Mouse (Mus musculus): Measurements from ENCODE around the gene Vcl. TPM values are rescaled to one million over a fixed set of nuclear protein-coding genes. Genes with fewer than 3 reads are reported as not detected.

Vcl gene
- total and polyA plus RNA-seq, 3 experiments = 2.1 to 4.6 (median 4.5) TPM

DNA sequence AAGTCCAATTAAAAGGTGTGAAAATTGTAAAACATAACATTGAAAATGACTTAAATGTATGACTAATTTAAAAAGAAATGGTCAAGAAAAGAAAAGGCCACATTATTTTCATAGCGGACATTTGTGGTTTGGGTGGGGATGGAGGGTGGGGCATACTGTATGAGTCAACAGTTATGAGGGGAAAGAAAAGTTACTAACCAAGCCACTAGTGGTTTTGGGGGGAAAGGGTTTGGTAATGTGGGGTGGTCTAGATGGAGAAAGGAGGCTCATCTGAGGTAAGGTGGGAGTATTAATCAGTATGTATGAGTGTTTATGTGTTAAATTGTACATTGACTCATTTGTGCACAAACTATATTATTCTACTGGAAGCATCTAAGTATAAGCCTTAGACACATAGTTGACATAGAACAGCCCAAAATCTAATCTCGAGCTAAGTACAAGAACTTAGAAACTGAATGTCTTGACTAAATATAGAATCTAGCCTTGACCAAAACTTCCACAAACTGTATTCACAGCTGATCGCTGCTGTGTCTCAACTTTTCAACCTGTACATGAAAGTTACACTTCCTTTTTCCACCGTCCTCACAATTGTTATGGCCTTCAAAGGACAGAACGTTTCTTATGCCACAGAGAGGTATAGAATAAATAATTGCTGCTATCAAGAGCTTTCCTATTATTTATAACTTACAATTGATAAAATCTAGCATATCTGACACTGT lies 5.0 kb upstream of the Vcl start (continued):
- TF ChIP-seq CHD1 (IDR thresholded peaks at IDR 0.05; ENCODE audit: low read depth, low read length) (no peak), CHD2 (IDR thresholded peaks at IDR 0.05; ENCODE audit: low read length) (no peak), GABPA (IDR thresholded peaks at IDR 0.05; ENCODE audit: insufficient replicate concordance, low read depth, low read length) (no peak), MAX (IDR thresholded peaks at IDR 0.05; ENCODE audit: low read length) (no peak), EP300 (IDR thresholded peaks at IDR 0.05; ENCODE audit: low read length) (peak; percentile 50), SMC3 (IDR thresholded peaks at IDR 0.05; ENCODE audit: low read depth, low read length) (no peak), MAFK (IDR thresholded peaks at IDR 0.05; ENCODE audit: insufficient replicate concordance, low read length) (0 out of 2 replicates have a peak, but pooled peaks have one; percentile 34), NELFE (IDR thresholded peaks at IDR 0.05; ENCODE audit: low read depth, low read length) (no peak), RAD21 (IDR thresholded peaks at IDR 0.05; ENCODE audit: low read depth, low read length) (no peak), E2F4 (IDR thresholded peaks at IDR 0.05; ENCODE audit: insufficient replicate concordance, low read depth, low read length) (no peak), MXI1 (IDR thresholded peaks at IDR 0.05; ENCODE audit: low read depth, low read length) (no peak)

DNA sequence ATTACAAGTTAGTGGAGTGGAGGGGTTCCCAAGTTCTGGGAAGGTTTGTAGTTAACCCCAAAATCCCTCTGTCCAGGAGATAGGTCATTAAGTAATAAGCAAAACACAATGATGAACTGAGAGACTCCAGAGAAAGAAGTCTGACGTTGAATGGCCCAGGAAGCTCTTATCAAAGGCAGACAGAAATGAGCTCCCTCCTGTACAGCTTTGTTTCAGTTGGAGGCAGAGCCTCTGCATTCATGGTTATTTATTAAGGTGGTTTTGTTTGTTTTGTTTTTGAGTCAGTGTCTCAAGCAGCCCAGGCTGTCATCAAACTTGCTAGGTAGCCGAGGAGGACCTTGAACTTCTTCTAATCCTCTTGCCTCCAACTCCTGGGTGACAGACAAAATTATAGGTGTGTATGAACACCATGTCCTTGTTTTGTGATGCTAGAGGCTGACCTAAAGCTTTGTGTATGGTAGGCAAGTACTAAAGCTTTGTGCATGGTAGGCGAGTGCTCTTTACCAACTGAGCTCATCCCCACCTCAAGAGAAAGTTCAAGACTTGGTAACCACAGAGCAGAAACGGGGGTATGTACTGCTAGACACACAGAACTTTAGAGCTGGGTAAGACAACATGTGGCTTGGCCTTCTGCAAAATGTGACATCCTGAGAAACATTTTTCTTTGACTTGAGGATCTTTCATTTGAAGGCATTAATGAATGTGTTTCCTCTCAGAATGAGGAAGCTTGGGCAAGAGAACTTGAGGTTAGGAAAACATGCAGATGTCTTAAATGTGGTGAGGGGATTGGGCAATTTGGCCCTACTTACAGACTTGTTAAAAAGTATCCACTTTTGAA lies 1.5 kb upstream of the Vcl start:
- Histone ChIP-seq H3K36me3 (replicated peaks in 1 of 2; ENCODE audit: control insufficient read depth in 1 of 2, insufficient read depth in 1 of 2, low read length in 1 of 2) (no peaks in the 10 kb centered on the region), H3K9ac (ENCODE audit: insufficient read depth, low read depth) (no peak overlapping the region), H3K9me3 (replicated peaks; ENCODE audit: low read length) (peaks cover 6% of the 10 kb centered on the region), H3K27ac (ENCODE audit: insufficient read depth, low read depth) (no peak overlapping the region), H3K27me3 (replicated peaks) (peaks cover 6% of the 10 kb centered on the region), H3K4me1 (ENCODE audit: control insufficient read depth in 1 of 2, insufficient read depth in 2 of 2) (peaks cover 2 to 29% of the 10 kb centered on the region in 2 experiments; a peak in 2 of 4 replicates), H3K79me2 (replicated peaks; ENCODE audit: control insufficient read depth, extremely low read depth, insufficient read depth, poor library complexity, severe bottlenecking) (no peaks in the 10 kb centered on the region), H3K4me2 (ENCODE audit: insufficient read depth, low read depth, poor library complexity, severe bottlenecking) (no peak overlapping the region), H3K4me3 (replicated peaks in 1 of 3; ENCODE audit: low read depth in 2 of 3, low read length in 2 of 3, poor library complexity in 1 of 3) (no peak overlapping the region)
- dilution Hi-C loops (cut with MboI; ENCODE audit: extremely low pct_ligation_motif_present, extremely low pct_unique_long_range_greater_than_20kb, low sequenced_read_pairs) = no loop called here
- no peak for DNase-seq (ENCODE audit: extremely low read depth)
- in situ Hi-C loops (cut with MboI; ENCODE audit: low pct_ligation_motif_present, low pct_unique_long_range_greater_than_20kb, low sequenced_read_pairs) = no loop called here
- TF ChIP-seq KAT2A (IDR thresholded peaks at IDR 0.05; ENCODE audit: insufficient replicate concordance, low read length) = no peak
- TF ChIP-seq HCFC1 (IDR thresholded peaks at IDR 0.05; ENCODE audit: low read depth, low read length) = no peak
- TF ChIP-seq USF1 (IDR thresholded peaks at IDR 0.05; ENCODE audit: low read depth, low read length) = no peak
- no peak for TF ChIP-seq BHLHE40 (IDR thresholded peaks at IDR 0.05; ENCODE audit: low read depth, low read length)
- no peak for TF ChIP-seq MXI1 (IDR thresholded peaks at IDR 0.05; ENCODE audit: low read depth, low read length)

DNA sequence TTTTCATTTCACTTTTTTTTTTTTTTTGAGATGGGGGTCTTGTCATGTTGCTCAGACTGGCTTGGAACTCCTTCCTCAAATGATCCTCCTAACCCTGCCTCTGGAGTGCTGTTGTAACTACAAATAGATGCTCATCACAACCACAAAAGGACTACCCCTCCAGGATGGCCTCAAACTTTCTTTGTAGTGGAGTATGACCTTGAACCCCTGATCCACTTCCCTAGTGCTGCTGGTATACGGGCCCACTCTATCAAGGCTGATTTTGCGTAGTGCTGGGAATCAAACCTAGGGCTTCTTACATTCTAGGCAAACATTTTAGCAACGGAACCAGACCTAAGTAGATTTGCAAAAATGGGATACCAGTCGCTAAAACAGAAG lies 901 bp upstream of the Vcl start:
- no peak for DNase-seq (ENCODE audit: extremely low read depth)
- Histone ChIP-seq H3K4me2 (ENCODE audit: insufficient read depth, low read depth, poor library complexity, severe bottlenecking) (peak overlapping the region; percentile 88), H3K27ac (ENCODE audit: insufficient read depth, low read depth) (no peak overlapping the region), H3K9ac (ENCODE audit: insufficient read depth, low read depth) (peak overlapping the region; percentile 14; the same call in 1 of the 2 replicates), H3K27me3 (replicated peaks) (peaks cover 6% of the 10 kb centered on the region), H3K4me3 (replicated peaks in 1 of 3; ENCODE audit: low read depth in 2 of 3, low read length in 2 of 3, poor library complexity in 1 of 3) (peak overlapping the region in 2 of 3 experiments; percentile 40 to 60), H3K36me3 (replicated peaks in 1 of 2; ENCODE audit: control insufficient read depth in 1 of 2, insufficient read depth in 1 of 2, low read length in 1 of 2) (no peaks in the 10 kb centered on the region), H3K79me2 (replicated peaks; ENCODE audit: control insufficient read depth, extremely low read depth, insufficient read depth, poor library complexity, severe bottlenecking) (no peaks in the 10 kb centered on the region), H3K4me1 (ENCODE audit: control insufficient read depth in 1 of 2, insufficient read depth in 2 of 2) (peaks cover 2 to 29% of the 10 kb centered on the region in 2 experiments; a peak in 2 of 4 replicates), H3K9me3 (replicated peaks; ENCODE audit: low read length) (peaks cover 6% of the 10 kb centered on the region)
- in situ Hi-C loops (cut with MboI; ENCODE audit: low pct_ligation_motif_present, low pct_unique_long_range_greater_than_20kb, low sequenced_read_pairs) = no loop called here
- TF ChIP-seq SIN3A (IDR thresholded peaks at IDR 0.05; ENCODE audit: low read length) = no peak
- no peak for TF ChIP-seq MYC (IDR thresholded peaks at IDR 0.05; ENCODE audit: low read depth, low read length)
- no peak for TF ChIP-seq NELFE (IDR thresholded peaks at IDR 0.05; ENCODE audit: low read depth, low read length)
- no peak for TF ChIP-seq JUND (conservative IDR thresholded peaks at IDR 0.05; ENCODE audit: low read depth, low read length)
- TF ChIP-seq E2F4 (IDR thresholded peaks at IDR 0.05; ENCODE audit: insufficient replicate concordance, low read depth, low read length) = no peak
- TF ChIP-seq MAZ (IDR thresholded peaks at IDR 0.05; ENCODE audit: low read depth, low read length) = no peak
- dilution Hi-C loops (cut with MboI; ENCODE audit: extremely low pct_ligation_motif_present, extremely low pct_unique_long_range_greater_than_20kb, low sequenced_read_pairs) = no loop called here

Data from CH12.LX (cell line).